Mouse (Mus musculus) MEL (cell line): ENCODE data around the gene Olfr288. TPM values are rescaled to one million over a fixed set of nuclear protein-coding genes. Genes with fewer than 3 reads are reported as not detected.

Source experiments
- DNase-seq: peaks from one replicate; pipeline ENCODE4 v3.0.0; 2011; ENCODE audit warnings: low read depth, low spot score
- H3K27ac ChIP-seq: 2 replicates; pipeline ENCODE4 v1.5.1; 2012; ENCODE audit warnings: low read depth, mild to moderate bottlenecking, control low read depth, low read length, moderate library complexity; ENCODE audit not compliant: control insufficient read depth
- H3K27me3 ChIP-seq, 2 experiments: fragments of 150-350 bp in 1 of 2; sonication (generic) in 1 of 2; 2 replicates each; pipeline ENCODE4 v1.6.1; 2012; ENCODE audit warnings: low read length in 2 of 2, mild to moderate bottlenecking in 2 of 2, improper control_type of control experiment in 1 of 2, moderate library complexity in 1 of 2; ENCODE audit not compliant: insufficient read depth in 2 of 2, control insufficient read depth in 1 of 2
- H3K36me3 ChIP-seq, 2 experiments: 2 replicates each; pipeline ENCODE4 v1.6.1; 2012 to 2014; ENCODE audit warnings: low read length in 2 of 2, improper control_type of control experiment in 1 of 2, inconsistent platforms in 1 of 2, mild to moderate bottlenecking in 1 of 2; ENCODE audit not compliant: insufficient read depth in 2 of 2, control insufficient read depth in 1 of 2
- H3K4me1 ChIP-seq, 2 experiments: fragments of 150-350 bp in 1 of 2; sonication (generic) in 1 of 2; 2 replicates each; pipeline ENCODE4 v1.6.1; 2012; ENCODE audit warnings: low read length in 2 of 2, improper control_type of control experiment in 1 of 2, mild to moderate bottlenecking in 1 of 2; ENCODE audit not compliant: insufficient read depth in 2 of 2, control insufficient read depth in 1 of 2
- H3K4me3 ChIP-seq, 2 experiments: fragments of 150-350 bp in 1 of 2; sonication (generic) in 1 of 2; 2 replicates each; pipeline ENCODE4 v1.5.1; 2012; ENCODE audit warnings: low read depth in 2 of 2, low read length in 2 of 2, mild to moderate bottlenecking in 2 of 2, moderate library complexity in 2 of 2, control low read depth in 1 of 2, improper control_type of control experiment in 1 of 2; ENCODE audit not compliant: control insufficient read depth in 1 of 2, insufficient read depth in 1 of 2
- H3K79me2 ChIP-seq: 2 replicates; pipeline ENCODE4 v1.6.1; 2012; ENCODE audit warnings: mild to moderate bottlenecking, low read length, moderate library complexity; ENCODE audit not compliant: control insufficient read depth, poor library complexity, insufficient read depth
- H3K9ac ChIP-seq: 2 replicates; pipeline ENCODE4 v1.6.1; 2012; ENCODE audit warnings: low read depth, mild to moderate bottlenecking, control low read depth, low read length, moderate library complexity; ENCODE audit not compliant: control insufficient read depth, poor library complexity, severe bottlenecking
- H3K9me3 ChIP-seq: fragments of 150-350 bp; sonication (generic); replicated peaks from 2 replicates; pipeline ENCODE4 v1.6.1; 2012; ENCODE audit warnings: mild to moderate bottlenecking, low read length, improper control_type of control experiment, moderate library complexity; ENCODE audit not compliant: insufficient read depth
- CHD1 ChIP-seq: IDR thresholded peaks from 2 replicates; pipeline ENCODE4 v1.6.1; 2012; ENCODE audit warnings: low read depth, mild to moderate bottlenecking, inconsistent platforms, low read length, improper control_type of control experiment
- CTCF ChIP-seq, 3 experiments: IDR thresholded peaks in 2 of 3; conservative IDR thresholded peaks in 1 of 3; 2 replicates each; pipeline ENCODE4 v1.5.1; 2011 to 2012; ENCODE audit warnings: low read length in 3 of 3, low read depth in 2 of 3, mild to moderate bottlenecking in 2 of 3, improper control_type of control experiment in 1 of 3, inconsistent platforms in 1 of 3, mixed read lengths in 1 of 3, moderate library complexity in 1 of 3; ENCODE audit not compliant: control insufficient read depth in 1 of 3, insufficient read depth in 1 of 3, poor library complexity in 1 of 3, severe bottlenecking in 1 of 3
- ELF1 ChIP-seq: IDR thresholded peaks from 2 replicates; pipeline ENCODE4 v1.6.1; 2014; ENCODE audit warnings: low read depth, mild to moderate bottlenecking, inconsistent platforms, low read length, improper control_type of control experiment, moderate library complexity
- GABPA ChIP-seq: IDR thresholded peaks from 2 replicates; pipeline ENCODE4 v1.6.1; 2012; ENCODE audit warnings: low read depth, mild to moderate bottlenecking, inconsistent platforms, low read length, improper control_type of control experiment, moderate library complexity
- GATA1 ChIP-seq: IDR thresholded peaks from 2 replicates; pipeline ENCODE4 v1.6.1; 2011; ENCODE audit warnings: low read depth, low read length, improper control_type of control experiment
- JUND ChIP-seq: IDR thresholded peaks from 2 replicates; pipeline ENCODE4 v1.6.1; 2011; ENCODE audit warnings: low read depth, mild to moderate bottlenecking, improper control_type of control experiment, low read length
- KAT2A ChIP-seq: conservative IDR thresholded peaks from 2 replicates; pipeline ENCODE4 v1.6.1; 2012; ENCODE audit warnings: low read depth, low read length, improper control_type of control experiment, inconsistent platforms
- MAFK ChIP-seq: IDR thresholded peaks from 2 replicates; pipeline ENCODE4 v1.6.1; 2011; ENCODE audit warnings: low read depth, mild to moderate bottlenecking, low read length, improper control_type of control experiment, borderline replicate concordance
- MAX ChIP-seq: IDR thresholded peaks from 2 replicates; pipeline ENCODE4 v1.6.1; 2011; ENCODE audit warnings: low read length, improper control_type of control experiment
- MXI1 ChIP-seq: IDR thresholded peaks from 2 replicates; pipeline ENCODE4 v1.6.1; 2011; ENCODE audit warnings: mild to moderate bottlenecking, low read depth, low read length, improper control_type of control experiment
- MYC ChIP-seq: IDR thresholded peaks from 2 replicates; pipeline ENCODE4 v1.6.1; 2011; ENCODE audit warnings: low read depth, mild to moderate bottlenecking, low read length, improper control_type of control experiment, moderate library complexity
- NRF1 ChIP-seq: IDR thresholded peaks from 2 replicates; pipeline ENCODE4 v1.6.1; 2014; ENCODE audit warnings: low read depth, mild to moderate bottlenecking, inconsistent platforms, low read length, improper control_type of control experiment, moderate library complexity; ENCODE audit not compliant: poor library complexity, insufficient read depth, severe bottlenecking
- POLR2A ChIP-seq, 2 experiments: IDR thresholded peaks; 2 replicates each; pipeline ENCODE4 v1.6.1; 2011 to 2012; ENCODE audit warnings: low read length in 2 of 2, mild to moderate bottlenecking in 2 of 2, control low read depth in 1 of 2, improper control_type of control experiment in 1 of 2, low read depth in 1 of 2, moderate library complexity in 1 of 2; ENCODE audit not compliant: control insufficient read depth in 1 of 2, insufficient read depth in 1 of 2, poor library complexity in 1 of 2
- SIN3A ChIP-seq: IDR thresholded peaks from 2 replicates; pipeline ENCODE4 v1.6.1; 2012; ENCODE audit warnings: low read length, improper control_type of control experiment, inconsistent platforms
- SMC3 ChIP-seq: IDR thresholded peaks from 2 replicates; pipeline ENCODE4 v1.6.1; 2011; ENCODE audit warnings: low read depth, low read length, improper control_type of control experiment
- TAL1 ChIP-seq: IDR thresholded peaks from 2 replicates; pipeline ENCODE4 v1.6.1; 2012; ENCODE audit warnings: mild to moderate bottlenecking, inconsistent platforms, low read length, moderate library complexity, mixed read lengths
- TBP ChIP-seq: IDR thresholded peaks from 2 replicates; pipeline ENCODE4 v1.8.0; 2011; ENCODE audit warnings: low read depth, low read length, improper control_type of control experiment
- TCF12 ChIP-seq: IDR thresholded peaks from 2 replicates; pipeline ENCODE4 v1.6.1; 2014; ENCODE audit warnings: low read depth, mild to moderate bottlenecking, inconsistent platforms, low read length, improper control_type of control experiment, moderate library complexity
- USF2 ChIP-seq, 2 experiments: IDR thresholded peaks; 2 replicates each; pipeline ENCODE4 v1.6.1; 2011 to 2012; ENCODE audit warnings: improper control_type of control experiment in 2 of 2, low read length in 2 of 2, borderline replicate concordance in 1 of 2, inconsistent platforms in 1 of 2, low read depth in 1 of 2, mild to moderate bottlenecking in 1 of 2; ENCODE audit not compliant: insufficient read depth in 1 of 2
- ZC3H11A ChIP-seq: IDR thresholded peaks from 2 replicates; pipeline ENCODE4 v1.6.1; 2012; ENCODE audit warnings: low read depth, mild to moderate bottlenecking, inconsistent platforms, low read length, improper control_type of control experiment
- ZKSCAN1 ChIP-seq: IDR thresholded peaks from 2 replicates; pipeline ENCODE4 v1.6.1; 2012; ENCODE audit warnings: low read depth, mild to moderate bottlenecking, inconsistent platforms, low read length, improper control_type of control experiment, moderate library complexity
- ZMIZ1 ChIP-seq: IDR thresholded peaks from 2 replicates; pipeline ENCODE4 v1.6.1; 2012; ENCODE audit warnings: low read depth, mild to moderate bottlenecking, inconsistent platforms, low read length, improper control_type of control experiment, moderate library complexity
- ZNF384 ChIP-seq: IDR thresholded peaks from 2 replicates; pipeline ENCODE4 v1.6.1; 2012; ENCODE audit warnings: low read depth, mild to moderate bottlenecking, inconsistent platforms, low read length, improper control_type of control experiment
- polyA plus RNA-seq, 2 experiments: library from polyadenylated mRNA; stranded (reverse) in 1 of 2; unstranded in 1 of 2; fragments of >175 nt in 1 of 2; fragments of >200 nt in 1 of 2; gene quantifications; 2 replicates each; pipeline versions ENCODE4 v1.2.1 to v1.2.4; 2012; ENCODE audit warnings: low replicate concordance in 2 of 2, low read depth in 1 of 2; ENCODE audit not compliant: insufficient read length in 2 of 2, insufficient read depth in 1 of 2, missing spikeins in 1 of 2
- total RNA-seq: library from RNA; depleted of rRNA; stranded (reverse); fragments of 300-350 nt; gene quantifications from 2 replicates; pipeline ENCODE4 v1.2.3, GENCODE M21; 2012; rRNA removed

The Olfr288 gene
- total RNA-seq (not detected in 2 replicates), polyA plus RNA-seq (not detected)

DNA sequence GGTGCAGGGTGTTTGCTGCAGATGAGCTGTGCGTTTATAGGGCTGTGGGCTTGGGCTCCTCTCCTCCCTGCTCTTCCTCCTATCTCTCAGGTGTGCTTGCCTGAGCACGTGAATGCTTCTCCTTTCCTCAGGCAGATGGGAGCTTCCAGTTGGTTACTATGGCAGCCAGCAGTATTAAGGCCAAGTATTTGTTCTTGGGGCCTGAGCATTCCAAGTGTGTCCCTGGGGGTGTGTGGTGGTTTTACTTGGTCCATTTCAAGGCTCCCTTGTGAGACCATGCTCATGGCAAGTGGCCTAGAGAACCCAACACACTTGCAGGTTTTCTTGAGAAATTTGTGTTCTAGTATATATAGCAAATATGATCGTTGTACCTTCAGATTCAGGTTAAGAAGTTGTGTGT, at the start of gene Olfr288:
Gene Olfr288 (minus strand): TSS at position 101 of the 400 bp plus-strand sequence.
- Histone ChIP-seq H3K27ac (no peak within 1 kb of the TSS), H3K36me3 (no peaks in the 10 kb centered on the region; a peak in 1 of 4 replicates), H3K4me3 (no peak within 1 kb of the TSS), H3K9me3 (no peaks in the 10 kb centered on the region), H3K27me3 (peaks cover 27 to 34% of the 10 kb centered on the region in 2 experiments), H3K79me2 (no peaks in the 10 kb centered on the region), H3K4me1 (no peaks in the 10 kb centered on the region), H3K9ac (no peak within 1 kb of the TSS)
- no peak for DNase-seq
- TF ChIP-seq CTCF (IDR thresholded peaks at IDR 0.05 in 2 of 3, conservative IDR thresholded peaks at IDR 0.05 in 1 of 3; ENCODE audit: control insufficient read depth in 1 of 3, insufficient read depth in 1 of 3, low read depth in 2 of 3, low read length in 3 of 3, poor library complexity in 1 of 3, severe bottlenecking in 1 of 3) (no peak), POLR2A (IDR thresholded peaks at IDR 0.05; ENCODE audit: control insufficient read depth in 1 of 2, insufficient read depth in 1 of 2, low read depth in 1 of 2, low read length in 2 of 2, poor library complexity in 1 of 2) (no peak), ZC3H11A (no peak), ELF1 (no peak), ZKSCAN1 (no peak), TBP (no peak), SIN3A (no peak), CHD1 (no peak), MXI1 (no peak)

DNA sequence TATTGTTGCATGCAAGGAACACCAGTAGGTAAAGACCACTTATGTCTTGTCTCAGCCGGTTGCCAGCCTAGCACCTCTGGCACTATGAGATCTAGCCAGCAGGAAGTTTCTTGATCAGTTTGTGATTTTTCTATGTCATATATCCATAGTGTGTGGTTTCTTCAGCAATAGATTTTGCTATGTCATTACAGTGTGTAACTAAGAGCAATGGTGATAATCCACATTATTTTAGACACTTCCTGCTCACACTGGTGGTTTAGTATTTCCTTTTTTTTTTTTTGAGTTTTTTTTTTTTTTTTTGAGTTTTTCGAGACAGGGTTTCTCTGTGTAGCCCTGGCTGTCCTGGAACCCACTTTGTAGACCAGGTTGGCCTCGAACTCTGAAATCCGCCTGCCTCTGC, 40.1 kb upstream of the Olfr288 start:
- H3K4me3 ChIP-seq, result no peak overlapping the region
- H3K27ac ChIP-seq, result no peak overlapping the region
- no peak overlapping the region for H3K9ac ChIP-seq
- no peak for DNase-seq
- no peaks in the 10 kb centered on the region for H3K36me3 ChIP-seq
- peak; percentile 62 for TF ChIP-seq ZNF384
- no peak for TF ChIP-seq ZMIZ1
- peaks cover 12% of the 10 kb centered on the region in 2 experiments for H3K27me3 ChIP-seq
- H3K9me3 ChIP-seq, result no peaks in the 10 kb centered on the region
- no peaks in the 10 kb centered on the region for H3K79me2 ChIP-seq
- no peaks in the 10 kb centered on the region for H3K4me1 ChIP-seq

GRCm38 (mm10) chr15:98234350-98234749, 39.0 kb upstream of the Olfr288 start, which contains the start of gene Olfr286:
Olfr286 (minus strand) TSS chr15:98234450.
- no peak for DNase-seq
- no peak within 1 kb of the TSS for H3K4me3 ChIP-seq
- no peaks in the 10 kb centered on the region for H3K9me3 ChIP-seq
- H3K27me3 ChIP-seq, result peaks cover 13 to 18% of the 10 kb centered on the region in 2 experiments
- no peaks in the 10 kb centered on the region for H3K36me3 ChIP-seq
- TF ChIP-seq MAFK (no peak), SIN3A (no peak), GABPA (no peak), ZC3H11A (no peak), NRF1 (no peak), ELF1 (no peak), KAT2A (no peak), USF2 (IDR thresholded peaks at IDR 0.05; ENCODE audit: borderline replicate concordance in 1 of 2, insufficient read depth in 1 of 2, low read depth in 1 of 2, low read length in 2 of 2) (no peak), TCF12 (no peak), MYC (no peak), MAX (no peak), CHD1 (no peak), JUND (no peak), GATA1 (no peak), TAL1 (no peak), SMC3 (no peak)
- H3K79me2 ChIP-seq, result no peaks in the 10 kb centered on the region
- H3K27ac ChIP-seq, result no peak within 1 kb of the TSS
- no peak within 1 kb of the TSS for H3K9ac ChIP-seq
- H3K4me1 ChIP-seq, result no peaks in the 10 kb centered on the region
